In the genomic region with DNA sequence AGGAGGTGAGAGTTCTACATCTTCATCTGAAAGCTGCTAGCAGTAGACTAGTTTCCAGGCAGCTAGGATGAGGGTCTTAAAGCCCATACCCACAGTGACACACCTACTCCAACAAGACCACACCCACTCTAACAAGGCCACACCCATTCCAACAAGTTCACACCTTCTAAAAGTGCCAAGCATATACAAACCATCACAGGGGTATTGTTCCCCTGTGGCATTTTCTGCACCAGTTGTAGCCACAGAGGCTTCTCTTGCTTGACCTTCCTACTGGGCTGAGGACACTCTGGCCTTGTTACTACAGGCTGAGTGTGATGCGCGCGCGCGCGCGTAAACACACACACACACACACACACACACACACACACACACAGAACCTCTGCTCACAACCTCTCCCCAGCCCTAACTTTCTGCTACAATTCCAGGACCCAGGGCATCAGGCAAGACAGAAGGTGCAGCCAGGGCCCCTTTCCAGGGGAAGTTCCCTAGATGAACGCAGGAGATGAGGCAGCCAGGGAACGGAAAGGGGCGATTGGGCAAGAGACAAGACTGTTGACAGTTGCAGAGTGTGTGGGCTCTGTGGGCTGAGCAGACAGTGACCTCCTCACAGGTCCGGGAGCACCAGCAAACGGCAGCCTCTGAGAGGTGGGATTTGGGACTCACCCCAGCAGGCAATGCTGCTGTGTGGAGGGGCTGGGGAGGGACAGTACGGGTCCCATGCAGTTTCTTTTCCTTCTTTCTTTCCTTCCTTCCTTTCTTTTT, we compare ENCODE assay signal across 17 mouse cellular contexts. TPM values are rescaled to one million over a fixed set of nuclear protein-coding genes. Genes with fewer than 3 reads are reported as not detected.
DNase-seq lines count a peak whose midpoint lies in the region; ATAC-seq and TF ChIP-seq lines count a peak whose summit lies in the region.
"Had no signal": no experiment of that assay in that cellular context is flagged by ENCODE, and none has a peak within 500 bp of the region (broad histone marks: within the 10 kb centered on the region; RNA-seq: fewer than 3 reads in every experiment).

A gene (plus strand): TSS at position 555 of the 762 bp plus-strand sequence.

- no peak for ATAC-seq in lung, postnatal 0 days
- ATAC-seq in G1E (ENCODE audit: extremely low read depth, insufficient number of reproducible peaks, low FRiP score, poor library complexity, severe bottlenecking), result no peak
- ATAC-seq in megakaryocyte, adult 5-6 weeks (ENCODE audit: poor library complexity, severe bottlenecking), result peak; percentile 86
- no peak for ATAC-seq in frontal cortex, adult (ENCODE audit: low TSS enrichment)
- no peak for ATAC-seq in intestine, embryonic 15.5 days

- peak; percentile 47 for DNase-seq in lung, postnatal 0 days (ENCODE audit: low spot score)
- no peak for DNase-seq in lung, postnatal 14 days
- no peak for DNase-seq in G1E (ENCODE audit: low spot score)
- DNase-seq in gonadal fat pad, adult 2 months (ENCODE audit: low read depth), result no peak
- no peak for DNase-seq in heart, adult 8-10 months (ENCODE audit: low spot score)
- DNase-seq: gastrocnemius, adult 2 months; layer of hippocampus, adult 9-11 months; right cerebral cortex, postnatal 25 days had no signal

- H3K4me2 ChIP-seq in lung, postnatal 0 days (replicated peaks; ENCODE audit: low read depth, low read length), result no peak within 1 kb of the TSS
- no peak within 1 kb of the TSS for H3K4me2 ChIP-seq in intestine, embryonic 15.5 days (replicated peaks)
- H3K4me2 ChIP-seq: embryonic facial prominence, embryonic 12.5 days; forebrain, embryonic 12.5 days; heart, embryonic 15.5 days; hindbrain, embryonic 15.5 days; kidney, embryonic 15.5 days had no signal

- no peaks in the 10 kb centered on the region for H3K9me3 ChIP-seq in lung, postnatal 0 days (ENCODE audit: low read length)
- no peaks in the 10 kb centered on the region for H3K9me3 ChIP-seq in G1E (replicated peaks)
- no peaks in the 10 kb centered on the region for H3K9me3 ChIP-seq in intestine, embryonic 15.5 days
- H3K9me3 ChIP-seq: embryonic facial prominence, embryonic 12.5 days; forebrain, embryonic 12.5 days; heart, embryonic 15.5 days; hindbrain, embryonic 15.5 days; kidney, embryonic 15.5 days; limb, embryonic 10.5 days had no signal

- H3K9ac ChIP-seq in lung, postnatal 0 days (replicated peaks; ENCODE audit: low read depth), result no peak within 1 kb of the TSS
- H3K9ac ChIP-seq in intestine, embryonic 15.5 days, result no peak within 1 kb of the TSS
- H3K9ac ChIP-seq: embryonic facial prominence, embryonic 12.5 days; forebrain, embryonic 12.5 days; heart, embryonic 15.5 days; hindbrain, embryonic 15.5 days; kidney, embryonic 15.5 days had no signal

- no peak within 1 kb of the TSS for H3K27ac ChIP-seq in lung, postnatal 0 days (ENCODE audit: low read length)
- no peak within 1 kb of the TSS for H3K27ac ChIP-seq in intestine, embryonic 15.5 days
- H3K27ac ChIP-seq: embryonic facial prominence, embryonic 12.5 days; forebrain, embryonic 12.5 days; gastrocnemius, adult 2 months; heart, embryonic 15.5 days; hindbrain, embryonic 15.5 days; kidney, embryonic 15.5 days; limb, embryonic 10.5 days had no signal

- no peaks in the 10 kb centered on the region for H3K4me1 ChIP-seq in lung, postnatal 0 days (ENCODE audit: insufficient read depth, low read depth, low read length)
- H3K4me1 ChIP-seq in G1E (ENCODE audit: insufficient read depth, low read depth, low read length), result peaks cover 65% of the 10 kb centered on the region
- no peaks in the 10 kb centered on the region for H3K4me1 ChIP-seq in intestine, embryonic 15.5 days (replicated peaks)
- H3K4me1 ChIP-seq: embryonic facial prominence, embryonic 12.5 days; forebrain, embryonic 12.5 days; heart, embryonic 15.5 days; hindbrain, embryonic 15.5 days; kidney, embryonic 15.5 days had no signal

- no peak for TF ChIP-seq EP300 in lung, postnatal 0 days (IDR thresholded peaks at IDR 0.05)

- no peaks in the 10 kb centered on the region for H3K36me3 ChIP-seq in lung, postnatal 0 days (ENCODE audit: insufficient read depth, low read length)
- no peaks in the 10 kb centered on the region for H3K36me3 ChIP-seq in G1E (replicated peaks)
- H3K36me3 ChIP-seq in intestine, embryonic 15.5 days, result no peaks in the 10 kb centered on the region
- H3K36me3 ChIP-seq: embryonic facial prominence, embryonic 12.5 days; forebrain, embryonic 12.5 days; heart, embryonic 15.5 days; hindbrain, embryonic 15.5 days; kidney, embryonic 15.5 days; limb, embryonic 10.5 days had no signal

- H3K4me3 ChIP-seq in lung, postnatal 0 days (ENCODE audit: low read depth, low read length), result no peak within 1 kb of the TSS
- peak within 1 kb of the TSS; percentile 67 for H3K4me3 ChIP-seq in G1E (ENCODE audit: low read depth, low read length)
- no peak within 1 kb of the TSS for H3K4me3 ChIP-seq in intestine, embryonic 15.5 days (replicated peaks)
- H3K4me3 ChIP-seq: embryonic facial prominence, embryonic 12.5 days; forebrain, embryonic 12.5 days; gastrocnemius, adult 2 months; heart, embryonic 15.5 days; hindbrain, embryonic 15.5 days; kidney, embryonic 15.5 days; limb, embryonic 10.5 days had no signal

- TF ChIP-seq CTCF in lung, postnatal 0 days (IDR thresholded peaks at IDR 0.05), result no peak
- TF ChIP-seq CTCF in G1E (IDR thresholded peaks at IDR 0.05; ENCODE audit: low read depth, low read length), result no peak

- 72% methylated on average over 13 of the region's 13 CpGs for WGBS in lung, postnatal 0 days
- 82% methylated on average over 13 of the region's 13 CpGs for WGBS in intestine, embryonic 15.5 days

- no peaks in the 10 kb centered on the region for H3K27me3 ChIP-seq in lung, postnatal 0 days (replicated peaks; ENCODE audit: insufficient read depth, low read length)
- H3K27me3 ChIP-seq in G1E (ENCODE audit: insufficient read depth, low read length), result peaks cover 3% of the 10 kb centered on the region; the same call in 1 of the 2 replicates
- H3K27me3 ChIP-seq in intestine, embryonic 15.5 days (replicated peaks), result no peaks in the 10 kb centered on the region
- H3K27me3 ChIP-seq: embryonic facial prominence, embryonic 12.5 days; forebrain, embryonic 12.5 days; heart, embryonic 15.5 days; hindbrain, embryonic 15.5 days; kidney, embryonic 15.5 days had no signal

RNA-seq across cellular contexts. Expression of the gene that starts here (rescaled TPM):
- polyA plus RNA-seq in lung, postnatal 0 days (2015; fragmentation: Nextera tagmentation; extraction: Ambion mirVana), result 1.0 and 1.2 TPM in 2 replicates
- total RNA-seq in G1E (2014; fragmentation: Nextera tagmentation) (20.5 and 23.0 TPM in 2 replicates), G1E (2017) (67.8 and 72.8 TPM in 2 replicates)
- 11.6 and 13.3 TPM in 2 replicates for polyA plus RNA-seq in G1E (2012)
- polyA plus RNA-seq in gonadal fat pad, adult 2 months (2012; rRNA removed), result 8.2 and 12.7 TPM in 2 replicates
- 52.2 and 62.4 TPM in 2 replicates for total RNA-seq in megakaryocyte, adult 5-6 weeks (2015)
- total RNA-seq in megakaryocyte, adult 5-6 weeks (2017), result 104 and 105 TPM in 2 replicates
- polyA plus RNA-seq in intestine, embryonic 15.5 days (2015; fragmentation: Nextera tagmentation; extraction: Ambion mirVana), result 0.53 and 0.61 TPM in 2 replicates
- total RNA-seq in heart, adult 8-10 months (2022), result under 1 TPM in 3 of 4 experiments, not detected in 1; 0.12 to 0.75 (median 0.38) TPM

Comparison
In these comparisons a context has a peak if more than half of its experiments do, and no peak if none do; other contexts are left out.
1. RNA of the gene that starts here (total RNA-seq): 52.2 to 105 TPM in megakaryocyte, adult 5-6 weeks and 20.5 to 72.8 TPM in G1E; 0.12 to 0.75 TPM in heart, adult 8-10 months; every median in the first group is over 10 times any median in the second.